Mouse (Mus musculus) neutrophil, adult 5-6 weeks (primary cell): ENCODE results near the gene Gm20696. TPM values are rescaled to one million over a fixed set of nuclear protein-coding genes. Genes with fewer than 3 reads are reported as not detected.

Experiments used
- ATAC-seq: fragments of 151-379, 151-347 bp; 2 replicates; pipeline ENCODE4 v1.8.0; 2017; ENCODE audit warnings: mild to moderate bottlenecking, moderate TSS enrichment; ENCODE audit not compliant: insufficient number of reproducible peaks, poor library complexity, low FRiP score, severe bottlenecking; ENCODE audit errors: extremely low read depth
- total RNA-seq: library from RNA; stranded (forward); fragments of 200-1000 nt; gene quantifications from 2 replicates; pipeline ENCODE4 v1.2.3, GENCODE M21; 2017

Gm20696 gene
- total RNA-seq, 1 experiment from 2014 or later: 58.2 TPM

GRCm38 (mm10) chr6:99248396-99248795, 418.2 kb downstream of the Gm20696 start:
- peak; percentile 41 for ATAC-seq

- ATAC-seq: peak; percentile 77
Measured at GRCm38 (mm10) chr6:99241625-99242395, 424.8 kb downstream of the Gm20696 start.

- no peak for ATAC-seq
Measured at GRCm38 (mm10) chr6:99240764-99241163, 425.8 kb downstream of the Gm20696 start.

- ATAC-seq: no peak
Measured at GRCm38 (mm10) chr6:99235588-99235987, 431.0 kb downstream of the Gm20696 start.

- ATAC-seq: no peak
Measured at GRCm38 (mm10) chr6:99233411-99233810, 433.2 kb downstream of the Gm20696 start.

- ATAC-seq: no peak
Measured at GRCm38 (mm10) chr6:99228336-99228870, 438.2 kb downstream of the Gm20696 start.

- no peak for ATAC-seq
Measured at GRCm38 (mm10) chr6:99221147-99221546, 445.4 kb downstream of the Gm20696 start.

- no peak; the same call in 1 of the 2 replicates for ATAC-seq
Measured at GRCm38 (mm10) chr6:99220472-99220871, 446.1 kb downstream of the Gm20696 start.

- no peak for ATAC-seq
Measured at GRCm38 (mm10) chr6:99217846-99218245, 448.8 kb downstream of the Gm20696 start.

- no peak for ATAC-seq
Measured at GRCm38 (mm10) chr6:99217155-99217554, 449.4 kb downstream of the Gm20696 start.

- ATAC-seq: no peak
Measured at GRCm38 (mm10) chr6:99212461-99212860, 454.1 kb downstream of the Gm20696 start.

GRCm38 (mm10) chr6:99211663-99212333, 454.8 kb downstream of the Gm20696 start:
- ATAC-seq: 0 out of 2 replicates have a peak, but pooled peaks have one; percentile 39

GRCm38 (mm10) chr6:99210161-99210560, 456.4 kb downstream of the Gm20696 start:
- no peak for ATAC-seq

Other genes with a start within 250 kb of the Gm20696 start
- 437 and 448 TPM in 2 replicates for gene Foxp1, start 144.1 kb downstream of the Gm20696 start, total RNA-seq
- gene Eif4e3, start within 50 bp of the Gm20696 start, total RNA-seq: 20.5 and 23.5 TPM in 2 replicates
- gene Gpr27, start 25.9 kb upstream of the Gm20696 start, total RNA-seq: 0.74 TPM in 1 of 2 replicates, not detected in the other
- gene Prok2, start 59.6 kb upstream of the Gm20696 start, total RNA-seq: 0.37 and 1.2 TPM in 2 replicates